Mouse (Mus musculus): ENCODE data around the gene Gm7876.
"Not testable (repeated sequence)": the region's sequence is repeated elsewhere in the genome, so short reads cannot be mapped to it uniquely, and the experiment has no call there.

Gm7876 gene

GRCm38 (mm10) chr14:4708938-4709337 lies at the start of gene Gm7876:
Gm7876 (plus strand) TSS chr14:4709238.
- DNase-seq (ENCODE audit: low spot score in 2 of 2), result not testable (repeated sequence)

DNA sequence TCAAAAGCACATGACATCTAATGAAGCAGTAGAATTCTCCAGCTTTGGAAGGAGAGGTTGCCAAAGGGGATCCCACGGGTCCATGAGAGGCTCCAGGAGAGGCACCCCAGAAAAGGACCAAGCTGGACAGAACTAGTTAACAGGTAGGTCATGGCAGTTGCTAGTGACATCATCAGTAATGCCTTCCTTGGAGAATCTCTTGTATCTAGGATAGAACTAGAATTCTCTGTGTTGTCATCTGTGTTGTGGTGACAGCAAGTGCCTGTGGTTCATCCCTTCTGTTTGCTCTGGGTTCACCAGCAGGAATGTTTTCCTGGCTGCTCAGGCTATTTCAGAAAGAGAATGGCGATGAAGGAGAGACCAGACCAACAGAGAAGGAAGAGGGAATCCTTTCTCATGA lies 45.1 kb upstream of the Gm7876 start, which contains the start of gene Gm3239:
Gm3239 (plus strand) TSS at position 301 of the 400 bp plus-strand sequence.
- DNase-seq (ENCODE audit: low spot score in 2 of 2), result not testable (repeated sequence)

DNA sequence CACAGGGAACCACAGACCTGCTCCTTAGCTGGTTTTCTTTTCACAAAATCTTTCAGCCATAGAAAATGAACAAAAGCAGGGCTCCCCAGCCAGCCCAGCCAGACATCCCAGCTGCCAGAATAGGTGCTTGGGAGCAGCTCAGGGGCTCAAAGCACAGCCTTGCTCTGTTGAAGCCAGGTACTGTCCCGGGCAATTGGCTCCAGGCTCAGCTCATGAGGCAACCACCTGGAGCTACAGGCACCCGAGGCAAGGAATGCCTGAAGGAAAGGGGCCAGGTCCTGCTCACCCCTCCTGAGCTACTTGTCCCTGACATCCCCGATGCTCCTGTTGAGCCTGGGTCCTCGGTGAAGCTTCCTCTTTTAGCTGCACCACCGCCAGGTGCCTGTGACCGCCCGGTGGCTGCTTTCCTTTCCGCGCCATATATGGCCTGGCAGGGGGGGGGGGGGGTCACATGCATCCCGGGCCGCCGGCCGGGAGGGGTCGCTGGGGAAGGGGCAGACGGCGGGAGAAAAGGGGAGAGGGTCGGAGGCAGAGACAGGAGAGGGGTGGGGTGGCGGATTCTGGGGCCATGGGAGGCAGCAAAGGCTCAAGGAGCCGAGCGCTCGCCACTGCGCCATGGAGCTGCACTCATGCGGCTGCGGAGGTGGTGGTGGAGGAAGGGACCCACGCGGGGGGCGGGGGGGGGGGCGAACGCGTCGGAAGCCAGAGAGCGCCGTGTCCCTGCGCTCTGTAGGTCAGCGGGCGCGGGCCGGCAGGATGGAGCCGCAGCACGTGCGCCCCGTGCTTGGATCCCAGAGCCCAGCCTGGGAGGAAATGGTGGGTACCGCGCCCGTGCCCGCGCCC lies 17.2 kb downstream of the Gm7876 start, which contains the start of gene Gm3252:
Gm3252 (plus strand) TSS at position 738 of the 843 bp plus-strand sequence.
- not testable (repeated sequence) for DNase-seq (ENCODE audit: low spot score in 2 of 2)

Data from frontal cortex, postnatal 36 days (tissue).